Mouse (Mus musculus) E14TG2a.4 (cell line): ENCODE results near the gene Slitrk5.

Source experiments
- H3K27me3 ChIP-seq: 2 replicates; pipeline ENCODE4 v1.6.1; 2014; ENCODE audit warnings: low read length, control low read depth; ENCODE audit not compliant: insufficient read depth
- H3K36me3 ChIP-seq: 2 replicates; pipeline ENCODE4 v1.6.1; 2014; ENCODE audit warnings: low read length, control low read depth; ENCODE audit not compliant: insufficient read depth
- H3K4me1 ChIP-seq: replicated peaks from 2 replicates; pipeline ENCODE4 v1.6.1; 2014; ENCODE audit warnings: low read depth, low read length, control low read depth
- H3K4me3 ChIP-seq: replicated peaks from 2 replicates; pipeline ENCODE4 v1.5.1; 2014; ENCODE audit warnings: mild to moderate bottlenecking, low read length
- H3K9me3 ChIP-seq: 2 replicates; pipeline ENCODE4 v1.6.1; 2014; ENCODE audit warnings: low read length, control low read depth
- CTCF ChIP-seq: conservative IDR thresholded peaks from 2 replicates; pipeline ENCODE4 v1.5.1; 2014; ENCODE audit warnings: low read length
- NANOG ChIP-seq: IDR thresholded peaks from 2 replicates; pipeline ENCODE4 v1.6.1; 2014; ENCODE audit warnings: borderline replicate concordance, low read length, mixed read lengths
- POU5F1 ChIP-seq: IDR thresholded peaks from 2 replicates; pipeline ENCODE4 v1.6.1; 2014; ENCODE audit warnings: low read length, borderline replicate concordance

Gene Slitrk5

DNA sequence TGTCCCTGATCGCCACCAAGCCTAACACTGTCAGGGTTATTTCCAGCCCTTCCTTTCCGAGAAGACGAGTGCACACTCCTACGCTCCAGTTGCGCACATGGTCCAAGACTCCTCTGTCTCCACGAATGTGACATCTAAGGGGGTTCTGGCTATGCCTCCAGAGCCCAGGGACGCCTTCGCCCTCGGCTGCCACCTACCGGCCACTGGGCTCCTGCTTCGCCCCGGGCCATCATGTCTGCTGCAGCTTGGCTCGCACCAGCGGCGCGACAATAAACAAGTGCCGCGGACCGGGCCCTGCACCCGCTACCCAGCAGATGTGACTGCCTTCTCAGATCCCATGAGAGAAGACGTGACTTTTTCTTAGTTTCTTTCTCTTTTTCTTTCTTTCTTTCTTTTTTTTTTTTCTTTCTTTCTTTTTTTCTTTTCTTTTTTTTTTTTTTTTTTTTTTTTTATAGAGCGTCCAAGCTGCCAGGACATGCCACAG, at the start of gene Slitrk5:
Gene Slitrk5 (plus strand): TSS at position 434 of the 484 bp plus-strand sequence.
- peaks cover 18% of the 10 kb centered on the region for H3K4me1 ChIP-seq
- TF ChIP-seq POU5F1 (no peak), CTCF (peak; percentile 63), NANOG (no peak)
- H3K27me3 ChIP-seq, result peaks cover 38% of the 10 kb centered on the region
- H3K9me3 ChIP-seq, result no peaks in the 10 kb centered on the region
- H3K36me3 ChIP-seq, result no peaks in the 10 kb centered on the region
- peak within 1 kb of the TSS; percentile 84 for H3K4me3 ChIP-seq

DNA sequence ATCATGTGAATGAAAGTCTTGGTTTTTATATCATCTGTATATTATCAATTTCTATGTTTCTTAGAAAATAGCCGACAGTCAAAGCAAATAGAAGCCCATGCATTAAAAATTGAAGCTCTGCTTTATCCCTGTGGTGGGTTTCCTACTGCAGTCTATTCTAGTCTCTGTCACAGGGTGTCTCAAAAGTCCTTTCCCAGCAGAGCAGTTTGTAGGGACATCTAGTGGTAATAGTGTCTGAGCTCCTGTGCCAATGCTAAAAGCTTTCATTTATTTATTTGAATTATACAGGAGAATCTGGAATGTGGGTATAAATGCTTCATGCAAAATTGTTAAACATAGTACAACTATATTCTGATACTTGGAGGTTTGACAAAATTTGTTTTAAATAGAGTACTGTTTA, 2.0 kb upstream of the Slitrk5 start:
- peaks cover 18% of the 10 kb centered on the region for H3K4me1 ChIP-seq
- H3K4me3 ChIP-seq, result no peak overlapping the region
- no peaks in the 10 kb centered on the region for H3K36me3 ChIP-seq
- TF ChIP-seq POU5F1, result no peak
- TF ChIP-seq CTCF, result no peak
- TF ChIP-seq NANOG, result no peak
- H3K9me3 ChIP-seq, result no peaks in the 10 kb centered on the region
- peaks cover 24% of the 10 kb centered on the region for H3K27me3 ChIP-seq

GRCm38 (mm10) chr14:111675211-111676165, 591 bp downstream of the Slitrk5 start:
- peak overlapping the region; percentile 84 for H3K4me3 ChIP-seq
- no peak for TF ChIP-seq CTCF
- no peak for TF ChIP-seq NANOG
- TF ChIP-seq POU5F1, result no peak
- H3K27me3 ChIP-seq, result peaks cover 46% of the 10 kb centered on the region

DNA sequence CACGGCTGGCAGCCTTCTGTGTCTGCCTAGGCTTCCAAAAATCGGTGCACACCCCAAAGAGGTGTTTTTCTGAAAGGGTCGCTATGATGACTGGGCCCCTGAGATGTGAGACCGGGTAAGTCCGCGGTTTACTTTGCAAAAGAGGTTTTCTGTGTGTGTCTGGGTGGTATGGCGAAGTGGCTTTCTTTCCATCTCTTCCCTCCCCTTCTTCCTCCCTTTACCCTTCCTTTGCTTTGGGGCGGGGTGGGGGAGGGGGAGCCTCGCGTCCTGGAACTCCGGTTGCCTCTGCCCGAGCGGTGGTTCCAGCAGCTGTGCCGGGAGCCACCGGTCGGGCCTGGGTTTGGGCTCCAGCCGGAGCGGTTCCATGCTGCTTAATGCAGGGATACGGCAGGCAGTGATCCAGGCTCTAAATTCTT, 1.3 kb downstream of the Slitrk5 start:
- H3K4me3 ChIP-seq, result peak overlapping the region; percentile 84
- H3K36me3 ChIP-seq, result no peaks in the 10 kb centered on the region
- H3K27me3 ChIP-seq, result peaks cover 53% of the 10 kb centered on the region
- no peaks in the 10 kb centered on the region for H3K9me3 ChIP-seq
- TF ChIP-seq NANOG (no peak), POU5F1 (no peak), CTCF (no peak)
- H3K4me1 ChIP-seq, result peaks cover 31% of the 10 kb centered on the region

More at GRCm38 (mm10) chr14:111675211-111676165, 591 bp downstream of the Slitrk5 start:
- Histone ChIP-seq H3K9me3 (no peaks in the 10 kb centered on the region), H3K36me3 (no peaks in the 10 kb centered on the region), H3K4me1 (peaks cover 26% of the 10 kb centered on the region)

DNA sequence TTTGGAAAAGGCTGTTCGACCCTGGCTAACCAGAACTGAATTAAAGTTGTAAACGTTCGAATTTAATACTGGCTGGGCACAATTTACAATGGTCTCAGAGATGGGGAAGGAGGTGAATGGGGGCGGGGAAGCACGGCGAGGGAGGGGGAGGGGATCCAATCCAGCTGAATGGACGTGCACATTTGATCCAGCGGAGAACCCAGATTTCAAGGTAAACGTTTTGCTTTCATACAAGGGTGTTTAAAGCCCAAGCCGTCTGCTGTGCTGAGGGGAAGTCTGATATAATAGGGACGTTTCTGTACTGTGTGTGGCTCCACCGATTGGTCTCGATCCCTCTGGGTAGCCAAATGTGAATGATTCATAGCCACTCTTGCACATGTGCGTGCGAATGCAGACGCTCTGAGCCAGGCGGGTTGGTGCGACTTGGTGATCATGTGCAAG, 2.0 kb downstream of the Slitrk5 start:
- Histone ChIP-seq H3K36me3 (no peaks in the 10 kb centered on the region), H3K4me3 (peak overlapping the region; percentile 84), H3K27me3 (peaks cover 60% of the 10 kb centered on the region), H3K9me3 (no peaks in the 10 kb centered on the region), H3K4me1 (peaks cover 38% of the 10 kb centered on the region)
- TF ChIP-seq POU5F1 (no peak), CTCF (no peak), NANOG (no peak)

DNA sequence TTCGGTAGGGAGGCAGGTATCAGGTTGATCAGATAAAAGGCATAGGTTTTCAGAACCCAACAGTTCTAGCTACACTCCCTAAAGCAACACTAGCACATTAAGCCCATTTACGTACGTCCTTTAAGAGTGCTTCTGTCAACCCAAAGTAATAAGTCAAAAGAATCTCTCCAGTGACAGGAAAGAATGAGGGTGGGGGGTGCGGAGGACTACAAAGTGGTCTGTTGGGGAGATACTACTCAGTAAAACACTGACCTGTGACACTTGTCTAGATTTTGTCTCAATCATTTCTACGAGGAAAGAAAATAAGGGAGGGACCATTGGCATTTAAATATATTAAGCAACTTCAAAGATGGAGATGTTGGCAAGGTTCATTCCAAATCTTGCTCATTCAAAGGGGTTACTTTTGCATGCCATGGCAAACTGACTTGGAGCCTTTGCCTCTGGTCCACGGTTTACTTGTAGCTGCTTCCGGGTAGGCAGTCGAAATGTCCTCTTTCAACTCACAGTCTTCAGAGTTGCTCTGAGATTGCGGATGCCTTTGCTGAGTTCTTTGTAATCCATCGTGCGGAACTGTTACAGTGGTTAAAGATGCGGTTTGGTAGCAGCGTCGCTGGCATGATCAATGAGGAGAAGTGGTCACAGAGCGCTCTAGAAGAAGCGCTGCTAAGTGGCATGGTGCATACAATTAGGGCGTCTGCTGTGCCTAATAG, 2.6 kb downstream of the Slitrk5 start:
- TF ChIP-seq CTCF (no peak), NANOG (no peak), POU5F1 (no peak)
- Histone ChIP-seq H3K36me3 (no peaks in the 10 kb centered on the region), H3K4me1 (peaks cover 41% of the 10 kb centered on the region), H3K9me3 (no peaks in the 10 kb centered on the region), H3K4me3 (peak overlapping the region; percentile 84; the same call in 1 of the 2 replicates), H3K27me3 (peaks cover 63% of the 10 kb centered on the region)

GRCm38 (mm10) chr14:111680271-111680670, 5.4 kb downstream of the Slitrk5 start:
- Histone ChIP-seq H3K27me3 (peaks cover 63% of the 10 kb centered on the region), H3K36me3 (no peaks in the 10 kb centered on the region), H3K4me1 (peaks cover 37% of the 10 kb centered on the region), H3K9me3 (no peaks in the 10 kb centered on the region), H3K4me3 (0 out of 2 replicates have a peak overlapping the region, but pooled peaks have one; percentile 71)
- TF ChIP-seq CTCF (no peak), NANOG (no peak), POU5F1 (no peak)

GRCm38 (mm10) chr14:111681092-111681708, 6.3 kb downstream of the Slitrk5 start:
- Histone ChIP-seq H3K4me3 (peak overlapping the region; percentile 71), H3K9me3 (no peaks in the 10 kb centered on the region), H3K36me3 (no peaks in the 10 kb centered on the region)

More at GRCm38 (mm10) chr14:111681092-111681708, 6.3 kb downstream of the Slitrk5 start:
- Histone ChIP-seq H3K27me3 (peaks cover 59% of the 10 kb centered on the region), H3K4me1 (peaks cover 37% of the 10 kb centered on the region)
- TF ChIP-seq NANOG, result no peak
- no peak for TF ChIP-seq CTCF
- TF ChIP-seq POU5F1, result no peak
